Mouse (Mus musculus) C2C12 (cell line): ENCODE results near the gene Sbf2.

Source experiments
- CTCF ChIP-seq: IDR thresholded peaks from one replicate; pipeline ENCODE4 v1.5.1; 2011; ENCODE audit not compliant: control insufficient read depth, insufficient read depth, insufficient read length
- FOSL1 ChIP-seq: IDR thresholded peaks from one replicate; pipeline ENCODE4 v1.8.0; 2011; ENCODE audit warnings: mild to moderate bottlenecking, low read length; ENCODE audit not compliant: poor library complexity, insufficient read depth, severe bottlenecking
- MAX ChIP-seq: IDR thresholded peaks from one replicate; pipeline ENCODE4 v1.6.1; 2011; ENCODE audit warnings: mild to moderate bottlenecking, control low read depth
- MYOD1 ChIP-seq: IDR thresholded peaks from one replicate; pipeline ENCODE4 v1.6.1; 2011; ENCODE audit warnings: low read depth; ENCODE audit not compliant: control insufficient read depth, insufficient read length
- MYOG ChIP-seq: IDR thresholded peaks from one replicate; pipeline ENCODE4 v1.6.1; 2011; ENCODE audit not compliant: control insufficient read depth, insufficient read length; ENCODE audit errors: extremely low read depth
- USF1 ChIP-seq: IDR thresholded peaks from one replicate; pipeline ENCODE4 v1.6.1; 2011; ENCODE audit warnings: low read depth, mild to moderate bottlenecking, control low read depth, moderate library complexity

DNA sequence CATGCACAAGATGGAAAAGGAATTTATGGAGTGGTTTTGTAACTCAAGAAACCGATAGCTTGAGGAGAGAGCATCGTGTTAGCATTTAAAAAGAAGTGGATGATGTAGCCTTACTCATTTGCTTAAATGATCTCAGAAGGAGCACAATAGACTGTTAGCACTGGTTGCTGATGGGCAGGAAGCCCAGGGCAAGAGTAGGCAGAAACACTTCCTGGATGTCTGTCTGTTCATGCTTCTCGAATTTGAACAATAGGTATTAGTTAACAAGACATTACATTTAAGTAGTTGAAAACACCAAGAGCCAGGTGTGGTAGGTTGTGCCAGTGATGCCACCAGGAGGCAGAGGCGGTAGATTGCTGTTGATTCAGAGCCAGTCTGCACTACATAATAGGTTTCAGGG is 346.2 kb downstream of the Sbf2 start:
- TF ChIP-seq CTCF (no peak), FOSL1 (no peak), MYOD1 (no peak), MYOG (no peak), USF1 (no peak), MAX (no peak)
